Mouse (Mus musculus): ENCODE results near the gene Rbm26. TPM values are rescaled to one million over a fixed set of nuclear protein-coding genes. Genes with fewer than 3 reads are reported as not detected.

Rbm26 gene
- polyA plus RNA-seq, 1 experiment, result 27.3 TPM

DNA sequence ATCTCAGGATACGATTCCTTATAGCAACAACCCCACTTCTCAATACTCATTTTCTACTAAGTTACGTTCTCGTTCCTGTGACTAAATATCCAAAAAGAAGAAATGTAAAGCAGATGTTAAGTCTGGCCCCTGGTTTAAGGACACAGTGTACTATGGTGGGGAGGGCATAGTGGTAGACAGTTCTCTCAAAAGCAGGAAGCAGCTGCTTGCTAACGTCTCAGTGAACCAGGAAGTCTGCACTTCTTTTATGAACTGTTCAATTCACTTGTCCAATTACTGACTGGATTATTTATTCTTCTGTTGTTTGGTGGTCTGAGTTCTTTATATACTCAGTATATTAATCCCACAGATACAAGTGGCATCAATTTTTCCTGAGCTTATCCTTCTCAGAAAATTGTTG, 12.3 kb downstream of the Rbm26 start:
- WGBS, result 25% methylated on average over 4 of the region's 4 CpGs
- TF ChIP-seq POLR2A (IDR thresholded peaks at IDR 0.05; ENCODE audit: control insufficient read depth, extremely low read depth, insufficient read depth, low read length, poor library complexity), result no peak
- TF ChIP-seq CTCF (IDR thresholded peaks at IDR 0.05; ENCODE audit: borderline replicate concordance, control insufficient read depth, extremely low read depth, insufficient read depth, low read length, poor library complexity), result no peak
- peak; percentile 28 for DNase-seq
- Histone ChIP-seq H3K27ac (ENCODE audit: control insufficient read depth, insufficient read depth, low read length) (no peak overlapping the region), H3K4me3 (ENCODE audit: control insufficient read depth, insufficient read depth, low read length) (no peak overlapping the region), H3K4me1 (replicated peaks; ENCODE audit: control insufficient read depth, insufficient read depth, low read length) (no peaks in the 10 kb centered on the region), H3K36me3 (ENCODE audit: control insufficient read depth, insufficient read depth, low read length) (no peaks in the 10 kb centered on the region; the same call in 1 of the 2 replicates), H3K27me3 (ENCODE audit: control insufficient read depth, insufficient read depth, low read length) (no peaks in the 10 kb centered on the region)

DNA sequence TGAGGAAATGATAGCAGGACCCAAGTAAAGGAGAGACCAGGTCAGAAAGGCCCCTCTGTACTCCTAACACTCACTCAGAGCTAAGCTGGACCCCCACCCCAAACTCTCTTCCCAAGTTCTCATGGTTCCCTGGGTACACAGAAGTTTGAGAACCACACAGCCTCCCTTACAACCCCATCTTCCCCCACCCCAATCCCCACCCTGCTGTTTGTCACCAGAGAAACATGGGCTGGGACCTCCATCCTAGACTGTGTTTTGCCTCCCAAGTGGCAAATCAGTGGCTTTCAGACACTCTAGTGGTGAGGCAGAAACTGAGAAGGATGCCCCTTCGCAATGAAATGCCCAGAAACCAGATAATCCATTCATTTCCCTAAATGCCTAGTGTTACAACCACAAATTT, 15.8 kb downstream of the Rbm26 start:
- H3K27ac ChIP-seq (ENCODE audit: control insufficient read depth, insufficient read depth, low read length), result no peak overlapping the region
- WGBS, result 97% methylated on average over 1 of the region's 1 CpGs
- H3K36me3 ChIP-seq (ENCODE audit: control insufficient read depth, insufficient read depth, low read length), result peaks cover 12% of the 10 kb centered on the region
- TF ChIP-seq POLR2A (IDR thresholded peaks at IDR 0.05; ENCODE audit: control insufficient read depth, extremely low read depth, insufficient read depth, low read length, poor library complexity) (no peak), CTCF (IDR thresholded peaks at IDR 0.05; ENCODE audit: borderline replicate concordance, control insufficient read depth, extremely low read depth, insufficient read depth, low read length, poor library complexity) (no peak)
- H3K4me1 ChIP-seq (replicated peaks; ENCODE audit: control insufficient read depth, insufficient read depth, low read length), result no peaks in the 10 kb centered on the region
- no peak for DNase-seq
- no peak overlapping the region for H3K4me3 ChIP-seq (ENCODE audit: control insufficient read depth, insufficient read depth, low read length)
- no peaks in the 10 kb centered on the region for H3K27me3 ChIP-seq (ENCODE audit: control insufficient read depth, insufficient read depth, low read length)

DNA sequence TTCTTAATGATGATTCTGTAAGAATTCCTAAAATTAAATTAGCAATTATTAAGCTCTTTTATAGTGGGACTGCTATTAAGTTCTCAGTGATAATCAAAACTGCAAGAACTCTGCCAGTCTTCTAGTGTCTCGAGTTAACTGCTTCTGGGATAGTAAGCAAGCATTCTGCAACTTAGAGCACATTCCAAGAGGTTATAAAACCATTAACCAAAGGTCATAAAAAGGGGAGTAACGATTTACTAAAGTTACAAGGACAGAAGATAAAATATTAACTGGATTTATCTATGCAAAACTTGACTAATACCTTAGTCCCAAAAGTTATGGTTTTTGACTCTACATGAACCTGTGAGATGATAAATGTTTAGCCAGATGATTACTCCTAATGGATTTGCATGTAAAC, 18.6 kb downstream of the Rbm26 start:
- TF ChIP-seq CTCF (IDR thresholded peaks at IDR 0.05; ENCODE audit: borderline replicate concordance, control insufficient read depth, extremely low read depth, insufficient read depth, low read length, poor library complexity) (no peak), POLR2A (IDR thresholded peaks at IDR 0.05; ENCODE audit: control insufficient read depth, extremely low read depth, insufficient read depth, low read length, poor library complexity) (no peak)

DNA sequence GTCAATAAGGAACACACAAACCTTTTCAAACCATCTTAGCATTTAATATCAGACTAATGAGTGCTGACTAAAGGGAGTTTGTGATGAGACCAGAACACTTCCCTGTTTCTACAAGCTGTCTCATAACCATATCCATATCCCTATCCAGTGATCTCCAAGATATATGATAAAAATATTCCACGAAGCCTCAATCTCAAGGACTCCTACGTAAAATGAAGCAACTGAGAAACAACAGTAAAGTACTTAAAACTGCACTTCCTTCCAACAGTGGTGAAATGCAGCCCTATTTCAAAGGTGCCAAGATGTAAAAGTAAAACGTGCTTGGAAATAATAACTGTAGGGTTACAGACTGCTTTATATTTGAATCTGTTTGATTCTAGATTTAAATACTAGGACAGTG, 43.1 kb downstream of the Rbm26 start:
- no peak for DNase-seq
- no peaks in the 10 kb centered on the region for H3K27me3 ChIP-seq (ENCODE audit: control insufficient read depth, insufficient read depth, low read length)
- no peak overlapping the region for H3K4me3 ChIP-seq (ENCODE audit: control insufficient read depth, insufficient read depth, low read length)
- H3K4me1 ChIP-seq (replicated peaks; ENCODE audit: control insufficient read depth, insufficient read depth, low read length), result no peaks in the 10 kb centered on the region
- no peak overlapping the region for H3K27ac ChIP-seq (ENCODE audit: control insufficient read depth, insufficient read depth, low read length)
- WGBS, result 96% methylated on average over 3 of the region's 3 CpGs
- TF ChIP-seq CTCF (IDR thresholded peaks at IDR 0.05; ENCODE audit: borderline replicate concordance, control insufficient read depth, extremely low read depth, insufficient read depth, low read length, poor library complexity) (no peak), POLR2A (IDR thresholded peaks at IDR 0.05; ENCODE audit: control insufficient read depth, extremely low read depth, insufficient read depth, low read length, poor library complexity) (no peak)
- H3K36me3 ChIP-seq (ENCODE audit: control insufficient read depth, insufficient read depth, low read length), result peaks cover 25% of the 10 kb centered on the region; the same call in 1 of the 2 replicates

More for the DNA sequence above, 18.6 kb downstream of the Rbm26 start:
- H3K4me1 ChIP-seq (replicated peaks; ENCODE audit: control insufficient read depth, insufficient read depth, low read length), result no peaks in the 10 kb centered on the region
- no peak overlapping the region for H3K27ac ChIP-seq (ENCODE audit: control insufficient read depth, insufficient read depth, low read length)
- H3K36me3 ChIP-seq (ENCODE audit: control insufficient read depth, insufficient read depth, low read length), result peaks cover 12% of the 10 kb centered on the region
- no peaks in the 10 kb centered on the region for H3K27me3 ChIP-seq (ENCODE audit: control insufficient read depth, insufficient read depth, low read length)
- no peak overlapping the region for H3K4me3 ChIP-seq (ENCODE audit: control insufficient read depth, insufficient read depth, low read length)
- 89% methylated on average over 2 of the region's 2 CpGs for WGBS
- DNase-seq, result no peak

DNA sequence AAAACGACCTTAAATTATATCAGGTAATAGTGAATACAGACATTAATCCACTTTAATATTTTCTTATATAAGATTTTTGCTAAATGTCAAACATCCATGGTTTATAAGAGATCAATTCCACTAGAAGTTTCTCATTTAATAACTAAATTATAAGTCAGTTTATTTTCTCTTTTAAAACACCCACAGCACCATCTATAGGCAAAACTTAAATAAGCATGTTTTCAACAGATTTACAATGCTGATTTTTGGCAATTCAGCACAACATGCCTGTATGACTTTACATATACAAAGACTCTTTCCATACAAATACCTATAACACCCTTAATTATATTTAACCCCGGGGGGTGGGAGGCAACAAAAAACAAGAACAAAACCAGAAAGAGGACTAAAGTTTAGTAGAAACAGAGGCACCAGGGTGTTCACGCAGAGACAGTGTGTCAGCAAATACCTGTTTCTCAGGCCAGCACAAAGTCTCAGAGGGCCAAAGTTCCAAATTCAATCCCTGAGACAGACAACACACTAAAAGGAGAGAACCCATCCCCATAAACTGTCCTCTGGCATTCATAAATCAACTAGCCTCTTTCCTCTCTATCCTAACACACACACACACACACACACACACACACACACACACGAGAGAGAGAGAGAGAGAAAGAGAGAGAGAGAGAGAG, 49.3 kb downstream of the Rbm26 start:
- Histone ChIP-seq H3K27me3 (ENCODE audit: control insufficient read depth, insufficient read depth, low read length) (no peaks in the 10 kb centered on the region), H3K27ac (ENCODE audit: control insufficient read depth, insufficient read depth, low read length) (no peak overlapping the region)
- 86% methylated on average over 4 of the region's 4 CpGs for WGBS

DNA sequence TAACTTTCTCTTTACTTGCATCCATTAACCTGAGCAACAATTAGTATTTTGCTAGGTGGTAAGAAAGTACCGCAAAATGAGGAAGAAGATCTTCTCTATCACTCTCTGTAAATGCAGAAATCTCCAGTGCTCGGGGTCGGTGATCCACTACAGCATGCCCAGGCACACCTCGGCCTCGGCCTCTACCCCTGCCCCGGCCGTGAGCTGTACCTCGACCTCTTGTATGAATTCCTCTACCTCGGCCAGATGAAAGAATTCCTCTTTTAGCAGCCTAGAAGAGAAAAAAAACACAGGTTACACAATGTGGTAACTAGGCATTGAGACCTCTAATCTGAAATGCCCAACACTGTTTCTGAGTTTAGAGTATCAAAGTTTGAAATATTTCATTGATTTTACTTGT, 52.6 kb downstream of the Rbm26 start:
- DNase-seq, result no peak
- TF ChIP-seq POLR2A (IDR thresholded peaks at IDR 0.05; ENCODE audit: control insufficient read depth, extremely low read depth, insufficient read depth, low read length, poor library complexity), result no peak
- TF ChIP-seq CTCF (IDR thresholded peaks at IDR 0.05; ENCODE audit: borderline replicate concordance, control insufficient read depth, extremely low read depth, insufficient read depth, low read length, poor library complexity), result no peak
- 97% methylated on average over 9 of the region's 9 CpGs for WGBS
- H3K36me3 ChIP-seq (ENCODE audit: control insufficient read depth, insufficient read depth, low read length), result peaks cover 40% of the 10 kb centered on the region
- no peak overlapping the region for H3K27ac ChIP-seq (ENCODE audit: control insufficient read depth, insufficient read depth, low read length)
- H3K4me3 ChIP-seq (ENCODE audit: control insufficient read depth, insufficient read depth, low read length), result no peak overlapping the region
- no peaks in the 10 kb centered on the region for H3K4me1 ChIP-seq (replicated peaks; ENCODE audit: control insufficient read depth, insufficient read depth, low read length)
- no peaks in the 10 kb centered on the region for H3K27me3 ChIP-seq (ENCODE audit: control insufficient read depth, insufficient read depth, low read length)

More for the DNA sequence above, 49.3 kb downstream of the Rbm26 start:
- Histone ChIP-seq H3K36me3 (ENCODE audit: control insufficient read depth, insufficient read depth, low read length) (peaks cover 43% of the 10 kb centered on the region), H3K4me1 (replicated peaks; ENCODE audit: control insufficient read depth, insufficient read depth, low read length) (no peaks in the 10 kb centered on the region), H3K4me3 (ENCODE audit: control insufficient read depth, insufficient read depth, low read length) (no peak overlapping the region)
- TF ChIP-seq CTCF (IDR thresholded peaks at IDR 0.05; ENCODE audit: borderline replicate concordance, control insufficient read depth, extremely low read depth, insufficient read depth, low read length, poor library complexity), result no peak
- no peak for TF ChIP-seq POLR2A (IDR thresholded peaks at IDR 0.05; ENCODE audit: control insufficient read depth, extremely low read depth, insufficient read depth, low read length, poor library complexity)
- DNase-seq, result no peak
